Mouse (Mus musculus) hindbrain, postnatal 0 days (tissue): ENCODE data around the gene Lgr4. TPM values are rescaled to one million over a fixed set of nuclear protein-coding genes. Genes with fewer than 3 reads are reported as not detected.

Experiments used
- ATAC-seq: fragments of 200-750 bp; cut with Nextera tagmentation; 2 replicates; pipeline ENCODE4 v1.8.0; 2017; ENCODE audit warnings: mild to moderate bottlenecking, moderate TSS enrichment, moderate library complexity
- DNase-seq: peaks from one replicate; pipeline ENCODE4 v3.0.0-alpha.2; 2015; ENCODE audit warnings: low spot score
- H3K27ac ChIP-seq: fragments of 300-500 bp; sonication (generic); 2 replicates; pipeline ENCODE4 v1.5.1; 2014; ENCODE audit warnings: mild to moderate bottlenecking
- H3K27me3 ChIP-seq: fragments of 300-500 bp; sonication (generic); 2 replicates; pipeline ENCODE4 v1.6.1; 2014; ENCODE audit warnings: low read length, mixed read lengths; ENCODE audit not compliant: insufficient read depth
- H3K36me3 ChIP-seq: fragments of 300-500 bp; sonication (generic); 2 replicates; pipeline ENCODE4 v1.6.1; 2014; ENCODE audit warnings: low read length, mixed read lengths; ENCODE audit not compliant: insufficient read depth
- H3K4me1 ChIP-seq: fragments of 300-500 bp; sonication (generic); 2 replicates; pipeline ENCODE4 v1.6.1; 2014; ENCODE audit warnings: antibody characterized with exemption, low read length, mixed read lengths; ENCODE audit not compliant: insufficient read depth
- H3K4me2 ChIP-seq: fragments of 300-500 bp; sonication (generic); 2 replicates; pipeline ENCODE4 v1.6.1; 2014; ENCODE audit warnings: low read depth, mild to moderate bottlenecking, low read length, moderate library complexity, mixed read lengths
- H3K4me3 ChIP-seq: fragments of 300-500 bp; sonication (generic); 2 replicates; pipeline ENCODE4 v1.5.1; 2014; ENCODE audit warnings: low read length
- H3K9ac ChIP-seq: fragments of 300-500 bp; sonication (generic); replicated peaks from 2 replicates; pipeline ENCODE4 v1.6.1; 2014; ENCODE audit warnings: mild to moderate bottlenecking, low read length, moderate library complexity, mixed read lengths
- H3K9me3 ChIP-seq: fragments of 300-500 bp; sonication (generic); 2 replicates; pipeline ENCODE4 v1.6.1; 2016; ENCODE audit warnings: low read length, mixed read lengths
- CTCF ChIP-seq: IDR thresholded peaks from 2 replicates; pipeline ENCODE4 v1.5.1; 2016; ENCODE audit warnings: antibody characterized with exemption, control low read depth, low read depth
- WGBS: fragments of 180-500 bp; shearing (Covaris S2); extraction: QIAGEN DNeasy Blood & Tissue Kit; methylation state at CpG from one replicate; pipeline ENCODE4 v1.1.7; 2014; 5-methylcytosine and 5-hydroxymethylcytosine counted together
- polyA plus RNA-seq: library from polyadenylated mRNA; unstranded; fragments of >200 nt; fragmentation: Nextera tagmentation; extraction: Ambion mirVana; gene quantifications from 2 replicates; pipeline ENCODE4 v1.2.1, GENCODE M21; 2015
- total RNA-seq: library from RNA; depleted of rRNA; stranded (reverse); fragments of >200 nt; gene quantifications from 2 replicates; pipeline ENCODE4 v1.2.3, GENCODE M21; 2014

Gene Lgr4
- total and polyA plus RNA-seq, 2 experiments from 2014 or later, result 9.0 to 27.9 TPM

DNA sequence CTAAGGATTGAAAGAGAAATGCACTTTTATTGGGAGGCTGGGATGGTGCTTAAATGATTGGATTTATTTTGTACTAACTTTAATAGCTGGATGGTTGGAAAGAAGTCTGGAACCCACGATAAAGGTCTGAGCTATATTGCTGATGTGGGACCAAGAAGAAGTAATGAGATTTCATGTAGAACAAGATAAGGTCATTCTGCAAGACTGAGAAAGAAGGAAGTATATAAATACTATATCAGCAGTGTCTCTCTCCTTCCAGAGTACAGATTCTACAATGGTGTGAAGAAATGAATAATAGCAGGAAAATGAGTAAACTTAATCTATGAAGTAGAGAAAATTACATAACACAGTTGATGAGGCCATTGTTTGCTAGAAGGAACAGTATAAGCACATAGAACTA lies 103.0 kb downstream of the Lgr4 start:
- no peak for TF ChIP-seq CTCF
- Histone ChIP-seq H3K9ac (no peak overlapping the region), H3K4me2 (no peak overlapping the region), H3K36me3 (no peaks in the 10 kb centered on the region; the same call in 1 of the 2 replicates), H3K27me3 (no peaks in the 10 kb centered on the region), H3K4me1 (peaks cover 4% of the 10 kb centered on the region; the same call in 1 of the 2 replicates), H3K27ac (no peak overlapping the region), H3K4me3 (no peak overlapping the region), H3K9me3 (no peaks in the 10 kb centered on the region)
- ATAC-seq (no peak), DNase-seq (no peak)
- 87% methylated on average over 1 of the region's 1 CpGs for WGBS

DNA sequence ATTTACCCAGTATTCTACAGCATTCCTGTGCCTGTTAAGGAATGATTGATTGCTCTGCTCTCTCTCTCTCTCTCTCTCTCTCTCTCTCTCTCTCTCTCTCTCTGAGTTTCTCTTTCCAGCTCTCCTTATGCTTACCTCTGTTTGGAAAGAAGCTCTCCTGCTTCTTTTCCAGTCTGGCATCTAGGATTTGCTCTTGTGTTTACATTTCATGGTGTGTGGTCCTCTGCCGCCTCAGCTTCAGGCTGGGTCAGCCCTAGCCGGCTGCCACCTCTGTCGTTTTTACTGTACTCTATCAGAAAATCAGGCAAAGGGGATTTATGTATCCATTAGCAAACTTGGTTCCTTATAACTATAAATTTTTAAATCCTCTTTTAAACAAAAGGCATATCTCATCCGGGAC lies 118.8 kb downstream of the Lgr4 start:
- Histone ChIP-seq H3K27me3 (no peaks in the 10 kb centered on the region), H3K4me2 (no peak overlapping the region), H3K4me1 (no peaks in the 10 kb centered on the region), H3K9me3 (no peaks in the 10 kb centered on the region), H3K9ac (no peak overlapping the region), H3K27ac (no peak overlapping the region), H3K4me3 (no peak overlapping the region), H3K36me3 (0 out of 2 replicates have a peak, but pooled peaks cover 3% of the 10 kb centered on the region)
- no peak for ATAC-seq
- 40% methylated on average over 4 of the region's 4 CpGs for WGBS
- DNase-seq, result no peak
- no peak for TF ChIP-seq CTCF

DNA sequence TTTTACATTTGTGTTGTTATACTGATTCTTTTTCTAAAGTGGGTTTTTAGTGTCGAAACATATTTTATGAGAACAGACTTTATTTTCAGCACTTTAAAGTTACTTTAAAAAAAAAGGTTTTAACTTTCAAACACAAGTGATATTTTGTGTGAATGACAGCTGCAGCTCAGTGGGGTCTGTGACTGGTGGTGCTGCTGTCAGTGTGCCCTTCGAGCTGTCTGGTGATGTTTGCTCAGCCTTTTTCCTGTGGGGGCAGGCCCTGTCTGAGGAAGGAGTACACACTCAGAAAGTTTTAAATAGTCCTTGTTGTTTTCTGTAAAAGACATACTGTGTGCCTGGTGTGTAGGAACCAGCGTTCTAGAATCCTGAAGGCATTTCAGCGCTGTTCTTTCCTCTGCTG lies 119.2 kb downstream of the Lgr4 start:
- TF ChIP-seq CTCF, result no peak
- 80% methylated on average over 4 of the region's 4 CpGs for WGBS

DNA sequence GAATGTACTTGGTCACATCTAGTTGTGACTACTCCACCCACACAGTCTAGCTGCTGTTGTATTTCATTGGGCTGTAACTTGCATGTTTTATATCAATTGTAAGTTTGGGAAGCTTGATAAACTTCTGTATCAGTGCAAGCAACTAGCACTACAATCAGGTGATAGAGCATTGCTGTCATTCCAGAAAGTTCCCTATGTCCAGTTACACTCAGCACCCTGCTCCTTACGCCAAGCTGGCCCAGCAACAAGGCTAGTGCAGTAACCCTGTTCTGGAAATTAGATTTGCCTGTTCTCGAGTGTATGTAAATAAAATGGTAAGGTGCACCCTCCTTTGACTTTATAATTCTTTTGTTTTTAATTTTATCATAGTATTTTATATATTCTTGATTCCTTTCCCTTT lies 119.8 kb downstream of the Lgr4 start:
- H3K9ac ChIP-seq, result no peak overlapping the region
- DNase-seq (no peak), ATAC-seq (no peak)
- no peak overlapping the region for H3K27ac ChIP-seq
- no peaks in the 10 kb centered on the region for H3K27me3 ChIP-seq
- WGBS, result 86% methylated on average over 2 of the region's 2 CpGs
- H3K4me1 ChIP-seq, result no peaks in the 10 kb centered on the region
- no peak overlapping the region for H3K4me3 ChIP-seq
- H3K4me2 ChIP-seq, result no peak overlapping the region
- no peaks in the 10 kb centered on the region for H3K9me3 ChIP-seq
- no peak for TF ChIP-seq CTCF
- H3K36me3 ChIP-seq, result 0 out of 2 replicates have a peak, but pooled peaks cover 3% of the 10 kb centered on the region

More for the DNA sequence above, 119.2 kb downstream of the Lgr4 start:
- H3K9me3 ChIP-seq, result no peaks in the 10 kb centered on the region
- no peak overlapping the region for H3K4me3 ChIP-seq
- no peak overlapping the region for H3K27ac ChIP-seq
- no peaks in the 10 kb centered on the region for H3K4me1 ChIP-seq
- H3K36me3 ChIP-seq, result 0 out of 2 replicates have a peak, but pooled peaks cover 3% of the 10 kb centered on the region
- H3K27me3 ChIP-seq, result no peaks in the 10 kb centered on the region
- H3K9ac ChIP-seq, result no peak overlapping the region
- no peak for DNase-seq
- no peak overlapping the region for H3K4me2 ChIP-seq
- no peak for ATAC-seq

DNA sequence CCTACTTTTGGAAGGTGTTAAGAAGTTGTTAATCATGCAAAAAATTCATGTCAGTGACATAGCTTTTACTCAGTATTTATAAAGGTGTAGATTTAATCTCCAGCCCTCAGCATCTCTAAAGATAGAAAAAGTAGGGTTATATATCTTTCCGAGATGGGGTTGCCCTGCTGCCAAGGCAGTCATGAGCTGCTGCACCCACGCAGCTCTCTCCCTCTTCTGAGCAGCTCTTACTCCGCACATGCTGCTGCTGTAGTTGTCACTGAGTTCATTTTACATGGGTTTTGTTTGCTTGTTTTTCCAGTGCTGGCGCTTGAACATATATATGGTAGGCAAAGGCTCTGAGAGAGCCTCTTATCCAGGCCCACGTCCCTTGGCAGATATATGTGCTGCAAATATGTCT lies 120.9 kb downstream of the Lgr4 start:
- Histone ChIP-seq H3K27ac (no peak overlapping the region), H3K4me3 (no peak overlapping the region), H3K36me3 (0 out of 2 replicates have a peak, but pooled peaks cover 3% of the 10 kb centered on the region), H3K9ac (no peak overlapping the region), H3K9me3 (no peaks in the 10 kb centered on the region), H3K4me1 (no peaks in the 10 kb centered on the region), H3K27me3 (no peaks in the 10 kb centered on the region), H3K4me2 (no peak overlapping the region)
- 91% methylated on average over 5 of the region's 5 CpGs for WGBS
- DNase-seq (no peak), ATAC-seq (no peak)
- TF ChIP-seq CTCF, result no peak

DNA sequence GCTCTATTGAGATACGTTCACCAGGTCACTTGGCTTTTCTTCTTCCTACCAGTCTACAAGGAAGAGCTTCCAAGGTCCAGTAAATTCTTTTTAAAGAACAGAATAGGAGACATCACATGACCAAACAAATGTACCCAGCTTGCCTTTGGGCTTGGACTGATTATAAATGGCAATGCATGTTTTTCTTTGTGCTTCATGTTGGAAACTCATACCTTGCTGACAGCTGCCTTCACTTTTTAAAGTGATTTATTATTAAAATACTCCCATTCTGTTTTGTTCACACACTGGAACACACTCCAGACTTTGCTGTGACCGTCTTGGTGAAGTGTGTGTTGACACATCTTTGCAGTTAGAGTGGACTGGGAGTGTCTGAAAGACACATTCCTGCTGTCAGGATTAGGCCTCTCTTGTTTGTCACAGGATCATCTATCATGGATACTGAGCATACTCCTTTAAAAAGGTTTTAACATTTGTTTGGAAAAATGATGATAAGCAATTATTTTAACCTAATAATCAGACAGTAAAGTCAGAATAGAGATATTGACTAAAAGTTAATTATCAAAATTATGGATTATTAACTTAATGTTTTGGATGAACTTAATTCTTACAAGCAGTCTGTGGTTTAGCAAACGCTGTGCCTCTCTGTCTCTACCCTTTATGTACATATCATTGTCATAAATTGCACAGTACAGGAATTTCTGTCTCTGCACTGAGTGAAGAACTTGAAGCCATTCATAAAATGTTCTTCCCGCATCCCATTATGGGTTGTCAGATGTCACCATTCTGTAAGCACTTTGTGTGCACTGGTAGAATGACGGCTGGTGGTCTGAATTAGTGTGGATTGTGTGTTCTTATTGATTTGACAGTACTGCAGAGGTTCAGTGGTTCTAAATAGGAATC lies 125.7 kb downstream of the Lgr4 start:
- Histone ChIP-seq H3K9me3 (no peaks in the 10 kb centered on the region), H3K9ac (no peak overlapping the region), H3K27ac (no peak overlapping the region), H3K4me1 (no peaks in the 10 kb centered on the region), H3K4me3 (no peak overlapping the region), H3K36me3 (no peaks in the 10 kb centered on the region), H3K4me2 (no peak overlapping the region), H3K27me3 (no peaks in the 10 kb centered on the region)
- ATAC-seq (no peak), DNase-seq (no peak)
- 65% methylated on average over 5 of the region's 5 CpGs for WGBS
- TF ChIP-seq CTCF, result no peak

DNA sequence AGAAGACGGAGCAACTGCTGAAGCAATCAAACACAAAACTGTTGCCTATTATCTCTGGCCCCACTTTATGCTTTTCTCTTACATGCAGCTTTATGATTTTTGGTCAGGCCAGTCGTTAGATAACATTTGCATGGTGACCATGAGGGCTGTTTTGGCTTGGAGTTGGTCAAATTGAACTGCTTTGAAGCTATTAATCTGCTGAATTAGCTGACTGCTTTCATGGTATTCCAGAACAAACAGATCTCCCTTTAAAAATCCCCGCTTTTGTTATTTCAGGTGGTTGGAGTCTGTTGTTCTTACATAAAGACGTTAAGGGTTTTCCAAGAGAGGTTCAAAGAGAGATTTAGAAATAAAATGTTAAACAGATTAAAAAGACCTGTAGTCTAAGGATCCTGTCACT lies 141.0 kb downstream of the Lgr4 start:
- Histone ChIP-seq H3K36me3 (no peaks in the 10 kb centered on the region), H3K4me3 (no peak overlapping the region), H3K27me3 (no peaks in the 10 kb centered on the region), H3K4me1 (no peaks in the 10 kb centered on the region), H3K4me2 (no peak overlapping the region), H3K27ac (no peak overlapping the region), H3K9ac (no peak overlapping the region), H3K9me3 (no peaks in the 10 kb centered on the region)
- TF ChIP-seq CTCF, result no peak
- DNase-seq (no peak), ATAC-seq (no peak)
- 73% methylated on average over 4 of the region's 4 CpGs for WGBS
